In genomic region chr4:62729941-62730340, GRCm38 (mm10) we compare ENCODE assay signal across 18 mouse cellular contexts.
DNase-seq lines count a peak whose midpoint lies in the region; ATAC-seq and TF ChIP-seq lines count a peak whose summit lies in the region.
"Had no signal": no experiment of that assay in that cellular context is flagged by ENCODE, and none has a peak within 500 bp of the region (broad histone marks: within the 10 kb centered on the region; RNA-seq: fewer than 3 reads in every experiment).

No protein-coding gene starts in this region.

- TF ChIP-seq CTCF in bone marrow, adult 2 months (IDR thresholded peaks at IDR 0.05; ENCODE audit: control insufficient read depth, insufficient read depth, low read length), result no peak

- DNase-seq in heart, embryonic 10.5 days (ENCODE audit: low spot score), result no peak
- no peak for DNase-seq in urinary bladder, postnatal 10 days (ENCODE audit: low spot score)
- DNase-seq in hindbrain, embryonic 10.5 days (ENCODE audit: low spot score), result no peak
- DNase-seq: cerebellum, adult 9-10 months; forebrain, postnatal 0 days; kidney, adult 2 months; kidney, postnatal 10 days; right cerebral cortex, postnatal 25 days; thymus, adult 2 months had no signal

- H3K9me3 ChIP-seq in heart, embryonic 10.5 days, result no peaks in the 10 kb centered on the region
- H3K9me3 ChIP-seq in heart, embryonic 12.5 days (replicated peaks), result 0 out of 2 replicates have a peak, but pooled peaks cover 5% of the 10 kb centered on the region
- H3K9me3 ChIP-seq in limb, embryonic 15.5 days, result no peaks in the 10 kb centered on the region
- 0 out of 2 replicates have a peak, but pooled peaks cover 3% of the 10 kb centered on the region for H3K9me3 ChIP-seq in hindbrain, embryonic 10.5 days
- H3K9me3 ChIP-seq: megakaryocyte, embryonic 14.5 days; midbrain, embryonic 15.5 days had no signal

- no peak overlapping the region for H3K4me2 ChIP-seq in heart, embryonic 12.5 days
- H3K4me2 ChIP-seq in limb, embryonic 15.5 days, result no peak overlapping the region
- H3K4me2 ChIP-seq: midbrain, embryonic 15.5 days had no signal

- no peaks in the 10 kb centered on the region for H3K27me3 ChIP-seq in heart, embryonic 10.5 days (ENCODE audit: insufficient read depth, poor library complexity, severe bottlenecking)
- H3K27me3 ChIP-seq in heart, embryonic 12.5 days (replicated peaks), result no peaks in the 10 kb centered on the region
- H3K27me3 ChIP-seq in limb, embryonic 15.5 days, result no peaks in the 10 kb centered on the region
- H3K27me3 ChIP-seq in hindbrain, embryonic 10.5 days (ENCODE audit: insufficient read depth, poor library complexity, severe bottlenecking), result no peaks in the 10 kb centered on the region
- H3K27me3 ChIP-seq: midbrain, embryonic 15.5 days had no signal

- no peaks in the 10 kb centered on the region for H3K36me3 ChIP-seq in heart, embryonic 10.5 days
- H3K36me3 ChIP-seq in heart, embryonic 12.5 days, result no peaks in the 10 kb centered on the region
- H3K36me3 ChIP-seq in limb, embryonic 15.5 days, result no peaks in the 10 kb centered on the region
- no peaks in the 10 kb centered on the region for H3K36me3 ChIP-seq in hindbrain, embryonic 10.5 days
- H3K36me3 ChIP-seq: forebrain, embryonic 10.5 days; midbrain, embryonic 15.5 days had no signal

- no peak overlapping the region for H3K4me3 ChIP-seq in heart, embryonic 10.5 days
- H3K4me3 ChIP-seq in heart, embryonic 12.5 days, result no peak overlapping the region
- no peak overlapping the region for H3K4me3 ChIP-seq in bone marrow, adult 2 months (replicated peaks; ENCODE audit: control insufficient read depth, low read depth, low read length)
- H3K4me3 ChIP-seq in brown adipose tissue, adult 24 weeks (ENCODE audit: insufficient read depth, low read depth, low read length), result no peak overlapping the region
- no peak overlapping the region for H3K4me3 ChIP-seq in limb, embryonic 15.5 days
- H3K4me3 ChIP-seq in hindbrain, embryonic 10.5 days, result no peak overlapping the region
- H3K4me3 ChIP-seq: forebrain, embryonic 10.5 days; midbrain, embryonic 15.5 days; myocyte had no signal

- no peak for ATAC-seq in heart, embryonic 12.5 days (ENCODE audit: insufficient number of reproducible peaks, low FRiP score)
- ATAC-seq in limb, embryonic 15.5 days (ENCODE audit: insufficient number of reproducible peaks, low FRiP score, low TSS enrichment, low read depth), result no peak
- ATAC-seq: forebrain, postnatal 0 days; midbrain, embryonic 15.5 days had no signal

- TF ChIP-seq POLR2A in bone marrow, adult 2 months (IDR thresholded peaks at IDR 0.05; ENCODE audit: borderline replicate concordance, control insufficient read depth, low read depth, low read length), result no peak

- WGBS in heart, embryonic 10.5 days, result 74% methylated on average over 5 of the region's 5 CpGs
- 66% methylated on average over 5 of the region's 5 CpGs for WGBS in heart, embryonic 12.5 days
- WGBS in bone marrow, adult 2 months, result 50% methylated on average over 5 of the region's 5 CpGs
- WGBS in limb, embryonic 15.5 days, result 70% methylated on average over 5 of the region's 5 CpGs
- 79% methylated on average over 5 of the region's 5 CpGs for WGBS in hindbrain, embryonic 10.5 days

- peak overlapping the region; percentile 31; the same call in 1 of the 2 replicates for H3K27ac ChIP-seq in heart, embryonic 10.5 days
- no peak overlapping the region for H3K27ac ChIP-seq in heart, embryonic 12.5 days (ENCODE audit: poor library complexity, severe bottlenecking)
- peak overlapping the region; percentile 51; the same call in 1 of the 2 replicates for H3K27ac ChIP-seq in bone marrow, adult 2 months (ENCODE audit: control insufficient read depth, insufficient read depth, low read depth, low read length, poor library complexity)
- H3K27ac ChIP-seq in brown adipose tissue, adult 24 weeks (replicated peaks; ENCODE audit: low read depth, low read length), result peak overlapping the region; percentile 73
- peak overlapping the region; percentile 94; the same call in 1 of the 2 replicates for H3K27ac ChIP-seq in limb, embryonic 15.5 days
- H3K27ac ChIP-seq in hindbrain, embryonic 10.5 days, result no peak overlapping the region
- H3K27ac ChIP-seq: forebrain, embryonic 10.5 days; liver, embryonic 14.5 days; midbrain, embryonic 15.5 days had no signal

- H3K4me1 ChIP-seq in heart, embryonic 10.5 days, result peaks cover 65% of the 10 kb centered on the region
- peaks cover 47% of the 10 kb centered on the region for H3K4me1 ChIP-seq in heart, embryonic 12.5 days (replicated peaks)
- peaks cover 3% of the 10 kb centered on the region for H3K4me1 ChIP-seq in bone marrow, adult 2 months (ENCODE audit: control insufficient read depth, insufficient read depth, low read length)
- H3K4me1 ChIP-seq in brown adipose tissue, adult 24 weeks (ENCODE audit: control insufficient read depth, insufficient read depth, insufficient read length, low read length), result peaks cover 35% of the 10 kb centered on the region
- peaks cover 79% of the 10 kb centered on the region for H3K4me1 ChIP-seq in limb, embryonic 15.5 days
- H3K4me1 ChIP-seq in hindbrain, embryonic 10.5 days (replicated peaks), result peaks cover 29% of the 10 kb centered on the region
- H3K4me1 ChIP-seq: midbrain, embryonic 15.5 days had no signal

- H3K9ac ChIP-seq in heart, embryonic 12.5 days, result no peak overlapping the region
- no peak overlapping the region for H3K9ac ChIP-seq in limb, embryonic 15.5 days
- H3K9ac ChIP-seq: forebrain, postnatal 0 days; liver, embryonic 14.5 days; midbrain, embryonic 15.5 days had no signal

Comparison
In these comparisons a context has a peak if more than half of its experiments do, and no peak if none do; other contexts are left out.
1. H3K27ac ChIP-seq: peak in heart, embryonic 10.5 days (single experiment), bone marrow, adult 2 months (single experiment), brown adipose tissue, adult 24 weeks (single experiment) and limb, embryonic 15.5 days (single experiment); none in heart, embryonic 12.5 days (single experiment) and hindbrain, embryonic 10.5 days (single experiment).